Mouse (Mus musculus): ENCODE measurements around the gene Gstp2. TPM values are rescaled to one million over a fixed set of nuclear protein-coding genes. Genes with fewer than 3 reads are reported as not detected.
"Not testable (repeated sequence)": the region's sequence is repeated elsewhere in the genome, so short reads cannot be mapped to it uniquely, and the experiment has no call there.

The Gstp2 gene
- polyA plus RNA-seq, 1 experiment from 2014 or later: 33.6 TPM

DNA sequence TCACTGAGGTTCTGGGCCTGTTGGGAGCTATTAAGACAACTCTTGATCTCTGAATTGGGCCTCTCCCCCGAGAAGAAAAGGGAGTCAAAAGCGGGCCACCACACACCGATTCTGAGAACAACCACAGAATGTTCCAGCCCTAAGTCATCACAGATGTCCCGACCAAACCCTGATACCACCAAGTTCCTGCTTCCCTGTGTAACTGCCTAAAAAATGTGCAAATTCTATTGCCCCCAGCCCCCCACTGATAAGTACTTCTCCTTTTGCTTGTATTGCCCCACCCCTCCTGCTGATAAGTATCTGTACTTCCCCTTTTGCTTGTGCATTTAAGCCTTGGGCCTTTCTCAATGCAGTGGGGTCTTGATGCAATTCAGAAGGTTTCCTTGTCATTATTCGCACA is 1.7 kb downstream of the Gstp2 start:
- not testable (repeated sequence) for H3K4me1 ChIP-seq (ENCODE audit: control insufficient read depth, insufficient read depth, low read length); H3K4me3 ChIP-seq (ENCODE audit: low read length); H3K27me3 ChIP-seq (replicated peaks; ENCODE audit: control insufficient read depth, insufficient read depth, low read length); H3K36me3 ChIP-seq (ENCODE audit: control insufficient read depth, insufficient read depth, low read length); ATAC-seq; H3K9ac ChIP-seq (ENCODE audit: low read depth, low read length); H3K27ac ChIP-seq (ENCODE audit: low read length); H3K9me3 ChIP-seq (ENCODE audit: control insufficient read depth, low read length); H3K4me2 ChIP-seq (ENCODE audit: low read depth, low read length)
- 85% methylated on average over 5 of the region's 5 CpGs for WGBS

- 0 out of 2 replicates have a peak, but pooled peaks have one; percentile 3 for ATAC-seq
- Histone ChIP-seq H3K4me1 (ENCODE audit: control insufficient read depth, insufficient read depth, low read length) (peaks cover 8% of the 10 kb centered on the region), H3K27me3 (replicated peaks; ENCODE audit: control insufficient read depth, insufficient read depth, low read length) (no peaks in the 10 kb centered on the region), H3K27ac (ENCODE audit: low read length) (peak overlapping the region; percentile 59), H3K36me3 (ENCODE audit: control insufficient read depth, insufficient read depth, low read length) (no peaks in the 10 kb centered on the region), H3K4me3 (ENCODE audit: low read length) (no peak overlapping the region), H3K4me2 (ENCODE audit: low read depth, low read length) (peak overlapping the region; percentile 18; the same call in 1 of the 2 replicates), H3K9me3 (ENCODE audit: control insufficient read depth, low read length) (no peaks in the 10 kb centered on the region), H3K9ac (ENCODE audit: low read depth, low read length) (no peak overlapping the region)
- 61% methylated on average over 14 of the region's 14 CpGs for WGBS
These were observed 3.7 kb downstream of the Gstp2 start for GRCm38 (mm10) chr19:4042124-4042523.

- WGBS: 82% methylated on average over 3 of the region's 4 CpGs
- H3K9ac ChIP-seq (ENCODE audit: low read depth, low read length); H3K4me1 ChIP-seq (ENCODE audit: control insufficient read depth, insufficient read depth, low read length); H3K36me3 ChIP-seq (ENCODE audit: control insufficient read depth, insufficient read depth, low read length); ATAC-seq; H3K4me3 ChIP-seq (ENCODE audit: low read length); H3K9me3 ChIP-seq (ENCODE audit: control insufficient read depth, low read length); H3K27me3 ChIP-seq (replicated peaks; ENCODE audit: control insufficient read depth, insufficient read depth, low read length); H3K27ac ChIP-seq (ENCODE audit: low read length); H3K4me2 ChIP-seq (ENCODE audit: low read depth, low read length): not testable (repeated sequence)
These were observed 4.3 kb downstream of the Gstp2 start for GRCm38 (mm10) chr19:4041500-4041899.

GRCm38 (mm10) chr19:4040941-4041340 is 4.9 kb downstream of the Gstp2 start:
- 93% methylated on average over 5 of the region's 5 CpGs for WGBS
- H3K9ac ChIP-seq (ENCODE audit: low read depth, low read length); H3K36me3 ChIP-seq (ENCODE audit: control insufficient read depth, insufficient read depth, low read length); H3K4me2 ChIP-seq (ENCODE audit: low read depth, low read length); ATAC-seq; H3K27ac ChIP-seq (ENCODE audit: low read length); H3K4me3 ChIP-seq (ENCODE audit: low read length); H3K27me3 ChIP-seq (replicated peaks; ENCODE audit: control insufficient read depth, insufficient read depth, low read length); H3K9me3 ChIP-seq (ENCODE audit: control insufficient read depth, low read length): not testable (repeated sequence)
- peaks cover 13% of the 10 kb centered on the region for H3K4me1 ChIP-seq (ENCODE audit: control insufficient read depth, insufficient read depth, low read length)

DNA sequence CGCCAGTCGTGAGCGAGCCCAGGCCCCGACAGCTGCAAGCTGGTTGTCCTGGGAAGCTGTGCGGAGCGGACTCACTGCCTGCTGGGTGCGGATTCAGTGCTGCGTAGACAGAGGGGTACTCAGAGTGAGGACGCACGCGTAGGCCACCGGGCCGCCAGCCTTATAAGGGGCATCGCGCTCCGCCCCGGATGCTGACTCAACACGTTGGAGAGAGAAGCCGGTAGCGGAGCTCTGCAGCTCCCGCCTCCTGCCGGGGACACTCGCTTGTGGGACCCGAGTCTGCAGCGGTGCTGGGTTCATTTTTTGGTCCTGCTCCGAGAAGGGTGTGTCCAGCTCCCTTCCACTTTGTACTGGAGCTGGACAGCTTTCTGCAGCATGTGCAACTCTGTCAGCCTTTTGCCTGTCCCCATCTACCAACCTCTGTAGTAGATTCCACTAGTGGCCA is 8.0 kb downstream of the Gstp2 start, which contains the start of gene Gstp1:
Gene Gstp1 (minus strand): TSS at position 198 of the 445 bp plus-strand sequence.
- under 1% methylated on average over 26 of the region's 26 CpGs for WGBS
- Histone ChIP-seq H3K9ac (ENCODE audit: low read depth, low read length) (peak within 1 kb of the TSS; percentile 86), H3K27me3 (replicated peaks; ENCODE audit: control insufficient read depth, insufficient read depth, low read length) (no peaks in the 10 kb centered on the region), H3K27ac (ENCODE audit: low read length) (peak within 1 kb of the TSS; percentile 84), H3K4me3 (ENCODE audit: low read length) (peak within 1 kb of the TSS; percentile 72), H3K4me1 (ENCODE audit: control insufficient read depth, insufficient read depth, low read length) (peaks cover 16% of the 10 kb centered on the region), H3K4me2 (ENCODE audit: low read depth, low read length) (peak within 1 kb of the TSS; percentile 80), H3K9me3 (ENCODE audit: control insufficient read depth, low read length) (no peaks in the 10 kb centered on the region), H3K36me3 (ENCODE audit: control insufficient read depth, insufficient read depth, low read length) (0 out of 2 replicates have a peak, but pooled peaks cover 2% of the 10 kb centered on the region)
- ATAC-seq: peak; percentile 78

GRCm38 (mm10) chr19:4037154-4037787 is 8.6 kb downstream of the Gstp2 start:
- 25% methylated on average over 7 of the region's 8 CpGs for WGBS
- H3K36me3 ChIP-seq (ENCODE audit: control insufficient read depth, insufficient read depth, low read length); H3K27me3 ChIP-seq (replicated peaks; ENCODE audit: control insufficient read depth, insufficient read depth, low read length); H3K9me3 ChIP-seq (ENCODE audit: control insufficient read depth, low read length): not testable (repeated sequence)
- H3K9ac ChIP-seq (ENCODE audit: low read depth, low read length): peak overlapping the region; percentile 86
- H3K4me3 ChIP-seq (ENCODE audit: low read length): peak overlapping the region; percentile 72
- H3K4me1 ChIP-seq (ENCODE audit: control insufficient read depth, insufficient read depth, low read length): peaks cover 16% of the 10 kb centered on the region
- H3K4me2 ChIP-seq (ENCODE audit: low read depth, low read length): peak overlapping the region; percentile 80
- peak; percentile 5; the same call in 1 of the 2 replicates for ATAC-seq
- peak overlapping the region; percentile 84 for H3K27ac ChIP-seq (ENCODE audit: low read length)

DNA sequence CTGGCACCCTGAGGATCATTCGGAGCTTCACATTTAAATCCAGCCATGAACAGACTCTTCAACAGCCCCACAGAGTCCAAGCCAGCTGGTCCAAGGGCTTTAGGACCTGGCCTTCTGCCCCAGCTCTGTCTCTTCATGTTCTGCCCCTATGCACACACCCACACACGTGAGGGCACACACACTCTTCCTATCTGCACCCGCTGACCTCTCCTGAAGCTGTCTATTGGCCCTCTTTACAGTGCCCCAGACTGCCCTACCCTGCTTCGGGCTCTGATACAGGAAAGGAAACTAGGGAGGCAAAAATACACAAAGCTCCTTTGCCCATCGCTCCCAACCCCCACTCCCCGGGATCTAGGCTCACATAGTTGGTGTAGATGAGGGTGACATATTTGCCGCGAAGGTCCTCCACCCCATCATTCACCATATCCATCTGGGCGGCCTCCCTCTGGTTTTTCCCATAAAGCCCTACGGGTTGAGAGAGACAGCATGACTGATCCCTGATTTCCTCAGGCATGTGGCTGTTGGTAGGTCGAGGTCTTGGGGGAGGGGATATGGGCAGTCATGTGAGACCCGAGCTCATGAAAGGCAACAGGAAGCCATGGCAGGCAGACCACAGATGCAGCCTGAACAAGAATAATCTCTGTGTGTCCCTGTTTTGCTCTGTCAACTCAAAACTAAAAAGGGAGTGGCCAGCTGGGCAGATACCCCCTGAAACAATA is 9.3 kb downstream of the Gstp2 start:
- H3K27me3 ChIP-seq (replicated peaks; ENCODE audit: control insufficient read depth, insufficient read depth, low read length): no peaks in the 10 kb centered on the region
- H3K9ac ChIP-seq (ENCODE audit: low read depth, low read length): peak overlapping the region; percentile 58
- H3K4me1 ChIP-seq (ENCODE audit: control insufficient read depth, insufficient read depth, low read length): peaks cover 16% of the 10 kb centered on the region
- ATAC-seq: peak; percentile 72
- H3K27ac ChIP-seq (ENCODE audit: low read length): peak overlapping the region; percentile 7
- peak overlapping the region; percentile 30 for H3K4me3 ChIP-seq (ENCODE audit: low read length)
- 0 out of 2 replicates have a peak, but pooled peaks cover 2% of the 10 kb centered on the region for H3K36me3 ChIP-seq (ENCODE audit: control insufficient read depth, insufficient read depth, low read length)
- WGBS: 66% methylated on average over 12 of the region's 12 CpGs
- peak overlapping the region; percentile 46 for H3K4me2 ChIP-seq (ENCODE audit: low read depth, low read length)
- no peaks in the 10 kb centered on the region for H3K9me3 ChIP-seq (ENCODE audit: control insufficient read depth, low read length)

DNA sequence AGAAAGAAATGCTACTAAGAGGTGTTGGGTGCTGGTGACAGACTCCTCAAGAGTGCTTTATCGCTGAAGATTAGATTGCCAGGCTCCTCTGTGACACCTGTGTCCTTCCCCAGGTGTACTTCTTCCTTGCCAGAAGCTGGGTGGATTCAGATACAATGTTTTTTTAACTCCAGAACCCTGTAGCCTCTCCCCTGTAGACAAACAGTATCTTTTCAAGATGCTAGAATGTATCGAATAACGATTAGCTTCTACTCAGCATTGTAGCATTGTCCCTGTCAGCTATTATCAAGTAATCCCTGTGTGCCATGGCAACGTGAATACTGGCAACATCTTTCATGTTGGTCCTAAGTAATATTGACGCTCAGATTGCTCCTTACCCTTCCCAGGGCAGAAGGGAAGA is 12.1 kb downstream of the Gstp2 start:
- 0 out of 2 replicates have a peak, but pooled peaks have one; percentile 27 for ATAC-seq
- 46% methylated on average over 5 of the region's 5 CpGs for WGBS
- Histone ChIP-seq H3K4me3 (ENCODE audit: low read length) (no peak overlapping the region), H3K4me2 (ENCODE audit: low read depth, low read length) (0 out of 2 replicates have a peak overlapping the region, but pooled peaks have one; percentile 6), H3K27me3 (replicated peaks; ENCODE audit: control insufficient read depth, insufficient read depth, low read length) (no peaks in the 10 kb centered on the region), H3K36me3 (ENCODE audit: control insufficient read depth, insufficient read depth, low read length) (0 out of 2 replicates have a peak, but pooled peaks cover 2% of the 10 kb centered on the region), H3K27ac (ENCODE audit: low read length) (peak overlapping the region; percentile 81), H3K9ac (ENCODE audit: low read depth, low read length) (0 out of 2 replicates have a peak overlapping the region, but pooled peaks have one; percentile 21), H3K4me1 (ENCODE audit: control insufficient read depth, insufficient read depth, low read length) (peaks cover 16% of the 10 kb centered on the region), H3K9me3 (ENCODE audit: control insufficient read depth, low read length) (no peaks in the 10 kb centered on the region)

DNA sequence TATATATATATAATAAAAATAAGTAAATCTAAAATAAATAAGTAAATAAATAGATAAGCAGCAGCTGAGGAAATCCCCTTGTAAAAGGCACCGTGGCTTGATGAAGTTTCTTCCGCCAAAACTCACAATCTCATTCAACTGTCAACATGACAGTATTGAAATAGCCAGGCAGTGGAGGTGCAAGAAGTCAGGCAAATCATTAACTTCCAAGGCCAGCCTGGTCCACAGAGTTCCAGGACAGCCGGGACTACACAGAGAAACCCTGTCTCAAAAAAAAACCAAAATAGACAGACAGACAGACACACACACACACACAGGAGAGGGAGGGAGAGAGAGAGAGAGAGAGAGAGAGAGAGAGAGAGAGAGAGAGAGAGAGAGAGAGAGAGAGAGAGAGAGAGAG is 12.5 kb downstream of the Gstp2 start:
- Histone ChIP-seq H3K4me2 (ENCODE audit: low read depth, low read length) (0 out of 2 replicates have a peak overlapping the region, but pooled peaks have one; percentile 6), H3K36me3 (ENCODE audit: control insufficient read depth, insufficient read depth, low read length) (0 out of 2 replicates have a peak, but pooled peaks cover 2% of the 10 kb centered on the region), H3K4me1 (ENCODE audit: control insufficient read depth, insufficient read depth, low read length) (peaks cover 15% of the 10 kb centered on the region), H3K27me3 (replicated peaks; ENCODE audit: control insufficient read depth, insufficient read depth, low read length) (no peaks in the 10 kb centered on the region), H3K27ac (ENCODE audit: low read length) (peak overlapping the region; percentile 81), H3K9me3 (ENCODE audit: control insufficient read depth, low read length) (no peaks in the 10 kb centered on the region), H3K4me3 (ENCODE audit: low read length) (no peak overlapping the region), H3K9ac (ENCODE audit: low read depth, low read length) (no peak overlapping the region)
- WGBS: 66% methylated on average over 3 of the region's 3 CpGs
- peak; percentile 52 for ATAC-seq
